Comparison of ENCODE assay signal across 10 mouse cellular contexts in the genomic region with DNA sequence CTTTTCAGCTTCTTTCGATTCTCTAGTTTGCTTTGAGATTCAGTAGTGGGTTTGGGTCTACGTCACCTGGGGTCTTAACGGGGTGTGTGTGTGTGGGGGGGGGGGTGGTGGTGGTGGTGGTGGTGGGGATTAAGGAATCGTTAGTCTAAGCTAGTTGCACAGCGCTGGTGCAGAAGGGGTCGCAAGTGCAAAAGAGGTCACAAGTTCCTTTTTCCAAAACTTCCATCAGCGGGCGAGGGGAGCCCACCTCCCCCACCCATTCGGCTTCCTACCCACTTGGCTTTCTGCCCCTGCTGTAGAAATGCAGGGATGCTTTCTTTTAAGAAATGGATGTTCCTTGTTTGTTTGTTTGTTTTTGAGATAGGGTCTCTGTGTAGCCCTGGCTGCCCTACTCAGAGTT. TPM values are rescaled to one million over a fixed set of nuclear protein-coding genes. Genes with fewer than 3 reads are reported as not detected.
DNase-seq lines count a peak whose midpoint lies in the region; ATAC-seq and TF ChIP-seq lines count a peak whose summit lies in the region.
"Had no signal": no experiment of that assay in that cellular context is flagged by ENCODE, and none has a peak within 500 bp of the region (broad histone marks: within the 10 kb centered on the region; RNA-seq: fewer than 3 reads in every experiment).

No protein-coding gene starts in this region.

- no peak for ATAC-seq in heart, embryonic 13.5 days (ENCODE audit: extremely low read depth, insufficient number of reproducible peaks, low FRiP score, low TSS enrichment)
- no peak for ATAC-seq in forebrain, postnatal 0 days
- ATAC-seq in midbrain, embryonic 11.5 days (ENCODE audit: low FRiP score), result peak; percentile 33; the same call in 1 of the 2 replicates
- ATAC-seq in CD4-positive, CD25-positive, alpha-beta regulatory T cell, adult 4 months, result no peak
- ATAC-seq: inflammation-experienced regulatory T-cells, adult 6 months; Patski had no signal

- H3K36me3 ChIP-seq in heart, embryonic 13.5 days, result no peaks in the 10 kb centered on the region
- no peaks in the 10 kb centered on the region for H3K36me3 ChIP-seq in ES-E14 (ENCODE audit: control insufficient read depth, insufficient read depth, low read length, poor library complexity, severe bottlenecking)
- H3K36me3 ChIP-seq in forebrain, postnatal 0 days (ENCODE audit: insufficient read depth), result no peaks in the 10 kb centered on the region
- H3K36me3 ChIP-seq in midbrain, embryonic 11.5 days (ENCODE audit: control insufficient read depth, insufficient read depth, low read length), result no peaks in the 10 kb centered on the region

- intact Hi-C loops in heart, postnatal 14 days (cut with DNase I), result loop anchor here (5.0 kb wide), 2 partner anchors 74 to 436 kb away; no protein-coding TSS in a partner anchor

- peak overlapping the region; percentile 72 for H3K4me3 ChIP-seq in heart, embryonic 13.5 days
- peak overlapping the region; percentile 75 to 90 for H3K4me3 ChIP-seq in ES-E14 (ENCODE audit: insufficient read depth in 1 of 2, low read depth in 1 of 2, low read length in 2 of 2, poor library complexity in 1 of 2, severe bottlenecking in 1 of 2)
- peak overlapping the region; percentile 50 for H3K4me3 ChIP-seq in forebrain, postnatal 0 days (ENCODE audit: low read depth, low read length)
- peak overlapping the region; percentile 48 for H3K4me3 ChIP-seq in midbrain, embryonic 11.5 days (ENCODE audit: low read depth, low read length)

- H3K4me1 ChIP-seq in heart, embryonic 13.5 days, result peaks cover 15% of the 10 kb centered on the region
- 0 out of 4 replicates have a peak, but pooled peaks cover 0 to 3% of the 10 kb centered on the region in 2 experiments for H3K4me1 ChIP-seq in ES-E14 (ENCODE audit: control insufficient read depth in 2 of 2, insufficient read depth in 2 of 2, low read length in 2 of 2, poor library complexity in 1 of 2)
- H3K4me1 ChIP-seq in forebrain, postnatal 0 days (ENCODE audit: insufficient read depth), result no peaks in the 10 kb centered on the region
- 0 out of 2 replicates have a peak, but pooled peaks cover 2% of the 10 kb centered on the region for H3K4me1 ChIP-seq in midbrain, embryonic 11.5 days (ENCODE audit: control insufficient read depth, insufficient read depth, low read length)

- in situ Hi-C loops in ES-E14 (cut with MboI; ENCODE audit: low sequenced_read_pairs in 2 of 2, unreplicated experiment in 2 of 2), result no loop called here

- peak overlapping the region; percentile 73 for H3K4me2 ChIP-seq in heart, embryonic 13.5 days
- H3K4me2 ChIP-seq in forebrain, postnatal 0 days (ENCODE audit: low read depth), result peak overlapping the region; percentile 62
- peak overlapping the region; percentile 55 for H3K4me2 ChIP-seq in midbrain, embryonic 11.5 days

- no peaks in the 10 kb centered on the region for H3K9me3 ChIP-seq in heart, embryonic 13.5 days
- H3K9me3 ChIP-seq in ES-E14 (ENCODE audit: control insufficient read depth, insufficient read depth, low read depth, low read length), result no peaks in the 10 kb centered on the region
- no peaks in the 10 kb centered on the region for H3K9me3 ChIP-seq in forebrain, postnatal 0 days (ENCODE audit: low read length)
- no peaks in the 10 kb centered on the region for H3K9me3 ChIP-seq in midbrain, embryonic 11.5 days (ENCODE audit: control insufficient read depth, low read length)

- no peak for TF ChIP-seq CTCF in forebrain, postnatal 0 days (IDR thresholded peaks at IDR 0.05; ENCODE audit: low read depth)

- no peak overlapping the region for H3K27ac ChIP-seq in heart, embryonic 13.5 days (replicated peaks)
- no peak overlapping the region for H3K27ac ChIP-seq in ES-E14 (ENCODE audit: insufficient read depth, low read depth, low read length, poor library complexity, severe bottlenecking)
- no peak overlapping the region for H3K27ac ChIP-seq in forebrain, postnatal 0 days (ENCODE audit: low read depth, low read length)
- no peak overlapping the region for H3K27ac ChIP-seq in midbrain, embryonic 11.5 days (ENCODE audit: low read depth, low read length)

- peak overlapping the region; percentile 77 for H3K9ac ChIP-seq in heart, embryonic 13.5 days
- H3K9ac ChIP-seq in ES-E14 (ENCODE audit: insufficient read depth, low read depth, low read length, poor library complexity, severe bottlenecking), result peak overlapping the region; percentile 71
- peak overlapping the region; percentile 45 for H3K9ac ChIP-seq in forebrain, postnatal 0 days
- peak overlapping the region; percentile 66 for H3K9ac ChIP-seq in midbrain, embryonic 11.5 days (ENCODE audit: low read length)

- peaks cover 13% of the 10 kb centered on the region; the same call in 1 of the 2 replicates for H3K27me3 ChIP-seq in heart, embryonic 13.5 days (replicated peaks)
- no peaks in the 10 kb centered on the region for H3K27me3 ChIP-seq in forebrain, postnatal 0 days (ENCODE audit: insufficient read depth, low read length)
- no peaks in the 10 kb centered on the region for H3K27me3 ChIP-seq in midbrain, embryonic 11.5 days (ENCODE audit: control insufficient read depth, insufficient read depth, low read length)
- H3K27me3 ChIP-seq: Patski had no signal

- DNase-seq in heart, postnatal 14 days, result no peak
- no peak for DNase-seq in ES-E14 (ENCODE audit: low read depth, low spot score)
- DNase-seq in forebrain, postnatal 0 days, result peak; percentile 12
- DNase-seq in midbrain, embryonic 11.5 days (ENCODE audit: low spot score, missing footprints), result no peak
- DNase-seq in cerebellum, adult 11-12 months, result no peak
- no peak for DNase-seq in kidney, adult 9 months

- 1% methylated on average over 9 of the region's 9 CpGs for WGBS in heart, embryonic 13.5 days
- 0% methylated on average over 9 of the region's 9 CpGs for WGBS in forebrain, postnatal 0 days
- 0% methylated on average over 9 of the region's 9 CpGs for WGBS in midbrain, embryonic 11.5 days

TF ChIP-seq in ES-E14, 5 proteins besides CTCF, POLR2A, EP300 and RAD21:
- TF ChIP-seq MAFK (IDR thresholded peaks at IDR 0.05; ENCODE audit: insufficient read depth, low read depth, low read length), result no peak
- TF ChIP-seq CHD2 (IDR thresholded peaks at IDR 0.05; ENCODE audit: low read depth, low read length), result no peak
- no peak for TF ChIP-seq HCFC1 (IDR thresholded peaks at IDR 0.05; ENCODE audit: borderline replicate concordance, insufficient read depth, low read length)
- TF ChIP-seq ZC3H11A (IDR thresholded peaks at IDR 0.05; ENCODE audit: borderline replicate concordance, low read depth, low read length), result no peak

RNA-seq across cellular contexts. Expression of a gene that starts 16.0 kb away (rescaled TPM):
- not detected in 2 replicates for polyA plus RNA-seq in heart, embryonic 13.5 days (2015; fragmentation: Nextera tagmentation; extraction: Ambion mirVana)
- total RNA-seq in heart, postnatal 14 days (2021), result not detected
- not detected in 2 replicates for total RNA-seq in ES-E14 (2012; rRNA removed)
- total RNA-seq in forebrain, postnatal 0 days (2014; rRNA removed), result not detected in 2 replicates
- not detected in 2 replicates for polyA plus RNA-seq in forebrain, postnatal 0 days (2015; fragmentation: Nextera tagmentation; extraction: Ambion mirVana)
- polyA plus RNA-seq in midbrain, embryonic 11.5 days (2014; fragmentation: Nextera tagmentation; extraction: Ambion mirVana), result not detected in 2 replicates
- polyA plus RNA-seq in CD4-positive, CD25-positive, alpha-beta regulatory T cell, adult 4 months (2017; shearing (Covaris generic)), result not detected
- polyA plus RNA-seq: inflammation-experienced regulatory T-cells, adult 6 months; Patski had no signal

RNA-seq across cellular contexts. Expression of a gene that starts 35.4 kb away (rescaled TPM):
- polyA plus RNA-seq in heart, embryonic 13.5 days (2015; fragmentation: Nextera tagmentation; extraction: Ambion mirVana), result not detected in 2 replicates
- not detected for total RNA-seq in heart, postnatal 14 days (2021)
- total RNA-seq in ES-E14 (2012; rRNA removed), result 2.1 and 2.2 TPM in 2 replicates
- total RNA-seq in forebrain, postnatal 0 days (2014; rRNA removed), result 0.15 TPM in 1 of 2 replicates, not detected in the other
- polyA plus RNA-seq in forebrain, postnatal 0 days (2015; fragmentation: Nextera tagmentation; extraction: Ambion mirVana), result 0.11 and 0.14 TPM in 2 replicates
- not detected in 2 replicates for polyA plus RNA-seq in midbrain, embryonic 11.5 days (2014; fragmentation: Nextera tagmentation; extraction: Ambion mirVana)
- not detected for polyA plus RNA-seq in CD4-positive, CD25-positive, alpha-beta regulatory T cell, adult 4 months (2017; shearing (Covaris generic))
- polyA plus RNA-seq: inflammation-experienced regulatory T-cells, adult 6 months; Patski had no signal
